Mouse (Mus musculus): ENCODE measurements around the gene Fignl2.
"Not testable (repeated sequence)": the region's sequence is repeated elsewhere in the genome, so short reads cannot be mapped to it uniquely, and the experiment has no call there.

Gene Fignl2

DNA sequence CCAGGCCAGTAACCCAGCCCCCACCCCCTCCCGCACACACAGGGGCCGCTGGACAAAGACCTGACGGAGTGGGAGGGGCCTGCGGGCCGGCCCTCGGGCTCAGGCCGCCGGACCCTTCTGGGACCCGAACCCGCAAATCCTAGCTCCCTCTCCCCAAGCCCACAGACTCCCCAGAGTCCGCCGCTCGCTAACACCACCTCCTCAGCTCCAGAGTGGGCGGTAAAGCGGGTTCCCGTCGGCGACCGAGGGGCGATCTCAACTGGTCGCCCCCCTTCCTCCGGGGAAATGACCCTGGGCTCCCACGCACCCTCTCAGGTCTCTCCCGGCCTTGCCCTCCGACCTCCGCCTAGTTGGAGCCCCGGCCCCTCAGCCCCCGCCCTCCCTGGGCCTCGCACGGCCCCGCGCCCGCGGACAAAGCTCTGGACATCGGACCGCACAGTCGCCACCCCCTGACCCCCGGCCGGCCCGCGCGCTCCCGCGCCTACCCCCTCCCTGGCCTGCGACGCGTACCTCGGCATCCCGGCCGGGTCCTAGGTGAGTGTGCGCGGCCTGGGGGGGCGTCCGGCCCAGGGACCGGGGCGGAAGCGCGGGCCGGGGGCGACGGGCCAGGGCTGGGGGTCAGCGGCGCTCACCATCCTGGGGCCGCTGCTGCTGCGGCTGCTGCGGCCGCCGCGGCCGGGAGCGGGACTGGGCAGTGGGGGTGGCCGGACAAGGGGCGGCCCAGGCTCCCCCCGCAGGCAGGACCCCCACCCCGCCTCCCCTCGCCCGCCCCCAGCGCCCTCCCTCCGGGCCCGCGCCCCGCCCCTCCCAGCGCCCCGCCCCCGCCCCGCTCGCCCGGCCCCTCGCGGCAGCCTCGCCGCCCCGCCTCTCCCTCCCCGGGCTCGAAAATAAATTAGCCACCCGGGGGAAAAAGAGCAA is at the start of gene Fignl2:
Gene Fignl2 (minus strand): TSS at position 755 of the 918 bp plus-strand sequence.
- DNase-seq, result peak; percentile 57 to 82

DNA sequence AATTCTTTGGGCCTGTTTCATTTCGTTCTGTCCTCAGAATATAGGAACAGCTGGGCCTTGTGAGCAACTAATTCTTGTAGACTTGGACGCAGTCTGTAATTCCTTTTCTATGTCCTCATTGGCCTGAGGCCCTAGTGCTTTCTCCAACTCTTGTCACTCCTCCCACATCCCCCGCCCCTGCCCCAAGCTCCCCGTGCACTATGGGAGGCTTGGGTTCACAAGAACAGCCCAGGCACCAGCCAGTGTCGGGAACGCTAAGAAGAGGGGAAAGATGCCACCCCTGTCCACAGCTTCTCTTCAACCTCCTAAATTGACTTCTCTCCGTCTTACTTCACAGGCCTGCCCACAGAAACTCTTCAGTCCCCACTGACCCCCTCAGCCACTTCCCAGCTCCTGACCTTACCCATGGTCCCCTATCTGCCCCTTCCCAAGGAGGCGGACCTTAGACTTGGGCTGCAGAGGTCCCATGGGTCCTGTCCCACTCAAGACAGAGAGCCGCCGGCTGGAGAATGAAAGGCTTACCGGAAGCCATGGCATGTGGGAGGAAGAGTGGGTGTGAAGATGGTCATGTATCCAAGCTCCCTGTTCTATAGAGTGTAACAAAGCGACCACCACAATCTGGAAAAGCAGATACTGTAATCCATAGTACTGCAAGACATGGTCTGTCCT is 48.6 kb upstream of the Fignl2 start:
- DNase-seq, result peak in 1 of 2 experiments; percentile 58

DNA sequence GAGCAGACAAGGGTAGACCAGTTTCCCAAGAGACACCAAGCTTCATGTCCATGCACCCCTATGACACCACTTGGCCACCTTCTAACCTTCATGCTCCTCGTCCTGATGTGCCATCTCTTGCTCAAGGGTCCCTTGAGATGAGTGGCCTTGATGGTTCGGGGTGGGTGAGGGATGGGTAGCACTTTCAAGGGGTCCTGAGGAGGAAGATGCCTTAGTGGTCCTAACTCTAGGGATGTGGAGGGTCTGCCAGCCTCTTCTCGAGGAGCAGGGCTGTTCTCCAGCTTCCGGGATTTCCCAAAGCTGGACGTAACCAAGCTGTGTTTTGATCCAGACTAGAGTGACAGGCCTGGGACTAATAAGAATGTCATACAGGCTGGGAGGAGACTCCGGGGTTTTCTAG is 47.2 kb upstream of the Fignl2 start:
- no peak for DNase-seq

DNA sequence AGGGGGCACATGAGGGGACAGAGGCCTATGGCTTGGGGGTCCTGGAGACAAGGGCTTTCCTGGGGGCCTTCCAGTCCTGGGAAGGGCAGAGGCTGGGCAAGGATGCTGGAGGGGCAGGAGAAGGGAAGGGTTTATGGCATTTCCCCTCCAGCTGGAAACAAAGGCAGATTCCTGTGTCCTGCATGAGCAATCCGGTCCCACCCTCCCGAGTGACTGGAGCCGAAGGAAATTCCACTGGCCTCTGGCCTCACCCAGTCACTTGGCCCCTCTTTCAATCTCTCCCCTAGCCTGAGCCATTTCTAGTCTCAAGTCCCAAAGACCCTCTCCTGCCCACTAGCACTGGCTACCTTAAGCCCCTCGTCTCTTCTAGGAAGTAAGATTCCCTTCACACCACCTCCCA is 44.8 kb upstream of the Fignl2 start:
- DNase-seq, result peak; percentile 54 to 74

DNA sequence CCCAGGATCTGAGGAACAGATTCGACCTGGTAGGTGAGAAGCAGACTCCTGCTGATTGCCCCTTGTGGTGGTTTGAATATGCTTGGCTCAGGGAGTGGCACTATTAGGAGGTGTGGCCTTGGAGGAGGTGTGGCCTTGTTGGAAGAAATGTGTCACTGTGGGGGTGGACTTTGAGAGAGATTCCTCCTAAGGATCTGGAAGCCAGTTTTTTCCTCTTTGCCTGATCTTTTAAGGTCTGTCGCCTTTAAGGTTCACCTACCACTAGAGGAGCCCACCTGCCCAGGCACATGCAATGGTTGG is 43.9 kb upstream of the Fignl2 start:
- DNase-seq, result peak in 1 of 2 experiments; percentile 51

DNA sequence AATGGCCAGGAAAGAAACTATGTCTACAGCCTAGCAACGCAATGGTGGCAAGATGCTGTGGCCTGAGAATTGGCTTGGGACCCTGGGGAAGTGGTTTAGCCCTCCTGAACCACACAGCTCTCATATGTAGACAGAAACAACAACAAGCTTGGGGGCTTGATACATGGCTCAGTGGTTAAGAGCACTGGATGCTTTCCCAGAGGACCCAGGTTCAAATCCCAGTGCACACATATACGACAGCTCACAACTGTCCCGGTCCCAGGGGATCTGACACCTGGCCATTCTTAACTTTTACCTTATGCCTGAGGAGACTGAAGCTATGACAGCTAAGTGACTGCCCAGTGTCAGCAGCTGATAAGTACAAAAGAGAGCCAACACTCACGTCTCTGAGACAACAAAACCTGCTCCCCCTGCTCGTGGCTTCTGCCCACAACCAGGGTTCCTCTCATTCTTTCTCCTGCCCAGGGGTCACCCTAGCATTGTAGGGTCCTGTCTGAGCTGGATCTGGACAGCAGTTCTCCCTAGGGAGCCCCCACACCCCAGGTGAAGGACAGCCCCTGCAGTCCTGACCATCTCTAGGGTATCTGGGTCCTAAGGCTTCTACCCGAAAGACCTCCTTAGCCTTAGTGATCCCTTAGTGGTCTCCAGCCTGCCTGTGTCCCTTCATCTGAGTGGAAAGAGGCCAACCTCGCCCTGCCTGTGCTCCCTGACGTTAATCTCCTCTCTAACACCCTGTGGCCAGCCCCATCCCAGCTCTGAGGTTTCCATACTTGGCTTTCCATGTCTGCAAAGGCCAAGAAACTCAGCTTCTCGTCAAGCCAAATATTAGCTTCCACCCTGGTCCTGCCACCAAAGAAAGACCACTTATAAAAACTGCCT is 43.3 kb upstream of the Fignl2 start:
- no peak for DNase-seq

DNA sequence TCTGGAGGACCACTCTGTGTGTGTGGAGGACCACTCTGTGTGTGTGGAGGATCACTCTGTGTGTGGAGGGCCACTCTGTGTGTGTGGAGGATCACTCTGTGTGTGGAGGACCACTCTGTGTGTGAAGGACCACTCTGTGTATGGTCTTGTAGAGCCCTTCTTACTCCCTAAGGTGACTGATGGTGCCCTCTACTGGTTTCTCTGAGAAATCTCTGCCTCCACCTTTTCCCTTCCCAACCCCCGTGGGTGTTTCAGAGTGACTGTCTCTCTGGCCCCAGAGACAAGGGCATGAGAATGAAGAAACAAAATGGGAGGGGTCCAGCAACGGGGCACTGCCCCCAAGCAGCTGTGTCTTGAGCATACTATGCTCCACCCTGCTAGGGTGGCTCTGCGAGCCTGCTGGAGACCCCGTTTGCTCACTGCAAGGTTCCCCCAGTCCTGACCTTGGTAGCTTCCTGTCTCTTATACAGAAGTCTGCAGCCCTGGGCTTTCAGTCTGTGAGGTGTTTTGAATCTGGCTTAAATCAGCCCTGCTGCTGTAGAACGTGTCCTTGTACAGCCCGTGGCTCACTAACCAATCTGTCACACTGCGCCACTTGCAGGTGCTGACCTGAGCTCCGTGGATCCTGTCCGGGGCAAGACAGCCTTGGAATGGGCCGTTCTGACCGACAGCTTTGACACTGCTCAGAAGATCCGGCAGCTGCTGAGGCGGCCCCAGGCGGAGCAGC is 40.2 kb upstream of the Fignl2 start:
- DNase-seq, result peak in 1 of 2 experiments; percentile 37

DNA sequence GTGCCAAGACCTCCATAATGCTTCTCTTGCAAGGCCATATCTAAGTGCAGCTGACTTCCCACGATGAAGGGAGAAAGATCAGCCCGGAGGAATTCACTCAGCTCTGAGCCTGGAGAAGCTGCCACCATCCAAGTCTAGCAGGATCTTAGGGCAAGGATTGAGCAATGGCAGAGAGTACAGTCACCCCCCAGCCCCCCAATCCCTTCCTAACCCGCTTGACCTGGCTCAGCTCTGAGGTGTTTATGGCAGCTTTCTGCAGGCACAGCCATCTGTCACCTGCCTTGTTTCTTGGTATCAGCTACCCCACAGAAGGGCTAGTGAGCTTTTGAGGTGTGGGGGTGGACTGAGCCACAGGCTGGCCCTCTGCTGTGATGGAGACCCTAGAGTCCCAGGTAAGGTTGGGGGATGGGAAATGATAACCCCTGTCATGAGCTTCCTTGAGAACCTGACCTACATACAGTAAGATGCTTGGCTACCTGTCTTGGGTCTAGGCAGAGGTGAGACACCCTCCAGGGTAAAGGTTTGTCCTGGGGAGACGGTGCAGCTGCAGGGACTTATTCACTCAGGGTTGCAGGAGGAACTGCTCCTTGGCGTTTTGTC is 37.2 kb upstream of the Fignl2 start, which contains the start of gene Ankrd33:
Gene Ankrd33 (plus strand): TSS at position 245 of the 600 bp plus-strand sequence.
- no peak for DNase-seq

DNA sequence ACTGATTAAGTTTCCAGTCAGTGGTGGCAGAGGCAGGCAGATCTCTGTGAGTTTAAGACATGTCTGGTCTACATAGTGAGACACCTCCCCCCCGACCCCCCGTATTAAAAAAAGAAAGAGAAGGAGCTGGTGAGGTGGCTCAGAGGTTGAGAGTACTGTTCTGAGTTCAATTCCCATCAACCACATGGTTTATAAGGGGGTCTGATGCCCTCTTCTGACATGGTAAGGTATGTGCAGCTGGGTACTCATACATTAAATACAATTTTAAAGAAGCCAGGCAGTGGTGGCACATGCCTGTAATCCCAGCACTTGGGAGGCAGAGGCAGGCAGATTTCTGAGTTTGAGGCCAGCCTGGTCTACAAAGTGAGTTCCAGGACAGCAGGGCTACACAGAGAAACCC is 35.4 kb upstream of the Fignl2 start:
- DNase-seq, result not testable (repeated sequence)

DNA sequence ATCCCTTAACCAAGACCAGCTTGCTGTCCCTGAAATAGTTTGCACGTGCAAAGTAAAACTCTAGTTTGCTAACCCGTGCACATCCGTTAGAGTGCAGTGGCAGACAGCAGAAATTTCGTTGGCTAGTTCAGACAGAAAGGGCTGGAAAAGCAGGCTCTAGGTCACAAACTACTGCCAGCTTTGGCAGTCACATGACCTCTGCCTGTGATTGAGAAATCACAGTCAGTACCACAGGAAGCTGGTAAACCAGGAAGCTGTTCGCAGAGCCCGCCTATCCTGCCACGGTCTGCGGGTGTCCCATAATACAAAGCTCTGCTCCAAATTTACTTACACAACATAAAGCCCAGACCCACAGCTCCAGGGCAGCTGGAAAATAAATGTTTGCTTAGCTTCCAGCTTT is 34.8 kb upstream of the Fignl2 start:
- peak; percentile 67 to 85 for DNase-seq

DNA sequence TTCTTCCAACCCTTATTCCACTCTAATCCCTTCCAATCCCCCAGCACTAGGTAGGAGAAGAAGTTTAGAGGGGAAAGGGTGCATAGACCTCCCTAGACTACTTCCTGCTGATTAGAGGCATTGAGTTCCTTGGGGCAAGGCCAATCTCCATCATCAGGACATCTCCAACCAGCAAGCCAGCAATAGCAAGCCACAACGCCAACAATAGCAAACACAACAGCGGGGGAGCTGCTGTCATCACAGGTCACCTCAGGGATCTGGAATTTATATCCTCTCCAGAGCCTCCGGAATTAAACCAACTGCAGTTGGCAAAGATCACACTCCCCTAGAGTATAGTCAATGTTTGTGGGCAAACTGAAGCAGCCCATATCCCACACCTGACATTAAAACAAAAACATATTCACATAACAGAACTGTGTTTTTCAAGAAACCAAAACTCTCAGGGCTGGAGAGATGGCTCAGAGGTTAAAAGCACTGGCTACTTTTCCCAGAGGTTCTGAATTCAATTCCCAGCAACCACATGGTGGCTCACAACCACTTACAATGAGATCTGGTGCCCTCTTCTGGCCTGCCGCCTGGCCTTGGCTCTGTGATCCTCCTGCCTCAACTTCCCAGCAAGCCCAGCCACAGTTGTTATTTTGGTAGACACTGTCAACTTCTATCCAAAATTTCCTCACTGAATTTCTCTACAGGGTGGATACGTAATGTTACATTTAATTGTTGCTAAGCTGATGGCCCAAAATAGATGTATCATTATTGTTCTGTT is 29.7 kb upstream of the Fignl2 start:
- DNase-seq, result no peak

DNA sequence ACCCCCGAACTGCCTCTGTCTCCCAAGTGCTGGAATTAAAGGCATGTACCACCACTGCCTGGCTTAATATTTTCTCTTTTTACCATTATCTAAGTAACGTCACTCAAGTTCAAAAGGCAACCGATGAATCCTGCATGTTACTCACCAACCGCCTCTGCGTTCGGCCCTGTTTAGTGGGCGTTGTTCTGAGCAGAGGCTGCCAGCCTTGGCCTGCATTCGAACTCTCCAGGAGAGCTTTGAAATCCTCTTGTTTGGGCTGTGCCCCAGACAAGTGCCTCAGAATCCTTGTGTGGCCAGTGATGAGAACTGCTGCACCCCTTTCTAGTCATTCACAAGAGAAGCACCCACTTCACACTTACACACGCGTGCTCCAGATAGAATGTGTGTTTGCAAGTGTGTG is 27.6 kb upstream of the Fignl2 start:
- DNase-seq, result no peak

DNA sequence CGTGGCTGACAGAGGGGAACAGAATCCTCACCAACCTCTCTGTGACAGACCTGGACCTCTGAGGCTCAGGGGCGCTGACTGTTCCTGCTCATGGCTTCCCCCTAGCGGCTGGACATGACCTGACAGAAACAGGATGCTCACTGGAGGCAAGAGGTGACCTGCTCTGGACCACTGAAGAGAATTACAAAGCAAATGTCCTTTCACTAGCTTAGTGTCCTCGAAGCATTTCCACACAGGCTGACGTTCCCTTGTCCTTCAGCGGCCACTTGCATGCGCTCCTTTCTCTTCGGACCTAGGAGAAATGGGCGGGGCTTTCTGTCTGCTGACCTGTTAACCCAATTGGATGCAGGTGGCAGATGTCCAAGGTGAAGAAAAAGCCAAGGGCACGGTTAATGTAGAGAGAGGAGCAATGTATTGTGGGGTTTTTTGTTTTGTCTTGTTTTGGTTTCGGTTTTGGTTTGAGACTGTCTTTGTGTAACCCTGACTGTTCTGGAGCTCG is 27.2 kb upstream of the Fignl2 start:
- peak; percentile 85 to 89 for DNase-seq

DNA sequence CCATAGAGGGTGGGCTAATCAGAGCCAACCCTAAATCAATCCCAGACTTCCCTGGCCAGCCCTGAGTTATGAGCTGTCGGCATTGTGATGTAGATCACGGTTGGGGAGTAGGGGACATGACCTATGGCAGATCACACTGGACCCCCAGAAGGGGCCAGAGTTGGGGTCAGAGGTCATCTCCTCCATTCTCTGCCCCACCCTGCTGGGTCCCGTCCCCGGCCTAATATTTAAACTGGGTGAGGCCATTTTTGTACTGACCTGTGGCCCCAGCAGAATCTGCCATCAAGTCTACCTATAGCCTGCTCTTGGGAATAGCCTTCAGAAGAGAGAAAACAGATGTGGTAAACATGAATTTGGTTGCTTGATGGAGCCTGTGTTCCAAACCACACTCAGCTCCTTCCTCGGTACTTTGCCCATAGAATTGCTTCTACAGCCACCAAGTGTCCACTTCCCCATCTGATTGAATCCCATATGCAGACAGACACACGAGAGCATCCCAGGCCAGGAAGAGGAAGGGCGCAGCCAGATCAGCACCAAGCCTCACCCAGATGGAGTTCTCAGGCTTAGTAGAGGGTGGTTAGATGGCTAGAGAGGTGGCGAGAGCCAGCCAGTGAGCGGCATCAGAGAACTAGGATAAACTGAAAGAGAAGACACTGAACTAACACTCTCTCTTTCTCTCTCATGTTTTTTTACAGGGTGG is 25.4 kb upstream of the Fignl2 start:
- no peak for DNase-seq

DNA sequence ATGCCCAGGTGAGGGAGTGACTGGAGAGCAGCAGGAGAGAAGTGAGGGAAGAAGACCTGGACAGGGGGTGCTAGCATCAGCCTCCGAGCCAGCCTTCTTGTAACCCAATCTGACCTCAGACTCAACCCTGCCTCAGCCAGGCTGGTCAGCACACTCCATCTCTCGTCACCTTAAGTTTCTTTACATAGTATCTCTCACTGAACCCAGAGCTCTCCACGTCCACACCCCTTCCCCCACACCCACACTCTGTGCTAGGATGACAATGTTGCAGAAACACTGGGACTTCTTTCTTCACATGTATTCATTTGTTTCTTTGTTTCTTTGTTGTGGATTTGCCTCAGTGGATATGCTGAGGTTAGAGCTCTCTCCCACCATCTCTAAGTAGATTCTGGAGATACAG is 22.6 kb upstream of the Fignl2 start:
- no peak for DNase-seq

DNA sequence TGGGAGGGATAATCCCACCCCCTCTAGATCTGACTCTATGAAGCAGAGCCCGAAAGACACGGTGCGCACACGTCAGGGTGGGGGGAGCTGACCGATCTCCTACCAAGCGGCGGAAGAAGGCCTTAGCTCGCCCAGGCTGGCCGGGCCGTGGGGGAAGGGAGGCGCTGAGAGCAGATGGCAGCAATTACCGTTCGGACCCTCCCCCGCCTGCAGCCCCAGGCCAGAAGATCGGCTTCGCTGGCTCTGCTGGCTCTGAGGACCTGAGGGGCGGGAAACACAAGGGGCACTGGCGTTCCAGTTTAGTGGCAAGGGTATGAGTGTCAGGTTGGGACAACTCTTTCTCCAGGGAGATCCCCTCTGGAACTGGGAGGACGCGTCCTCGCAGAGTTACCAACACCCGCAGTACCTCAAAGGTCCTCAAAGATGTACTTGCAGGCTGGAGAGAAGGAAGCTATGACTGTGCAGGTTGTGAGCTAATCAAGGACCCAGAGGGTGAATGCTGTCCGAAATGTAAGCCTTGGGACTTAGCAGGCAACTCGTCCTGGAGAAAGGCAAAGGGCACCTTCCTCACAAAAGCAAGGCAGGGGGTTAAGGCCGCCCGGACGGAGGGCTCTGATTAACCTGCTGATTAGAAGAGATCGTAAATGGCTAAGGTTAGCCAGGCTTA is 19.8 kb upstream of the Fignl2 start:
- DNase-seq, result peak in 1 of 2 experiments; percentile 51

DNA sequence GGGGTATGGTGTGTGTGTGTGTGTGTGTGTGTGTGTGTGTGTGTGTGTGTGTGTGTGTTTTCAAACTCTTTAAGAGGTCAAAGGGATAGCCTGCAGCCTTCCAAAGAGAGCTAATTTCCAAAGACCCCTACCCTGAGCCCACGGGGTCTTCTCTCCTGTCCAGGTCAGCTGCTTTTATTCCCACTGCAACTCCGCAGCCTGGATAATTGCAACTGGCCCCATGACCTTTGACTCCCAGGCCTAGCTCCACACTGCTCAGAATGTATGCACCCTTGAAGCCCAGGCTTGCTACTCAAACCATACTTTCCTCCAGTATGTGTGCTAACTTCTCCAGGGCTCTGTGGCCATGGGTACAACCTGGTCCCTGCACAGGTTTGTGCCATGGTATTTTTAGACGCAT is 17.0 kb upstream of the Fignl2 start:
- DNase-seq, result no peak

DNA sequence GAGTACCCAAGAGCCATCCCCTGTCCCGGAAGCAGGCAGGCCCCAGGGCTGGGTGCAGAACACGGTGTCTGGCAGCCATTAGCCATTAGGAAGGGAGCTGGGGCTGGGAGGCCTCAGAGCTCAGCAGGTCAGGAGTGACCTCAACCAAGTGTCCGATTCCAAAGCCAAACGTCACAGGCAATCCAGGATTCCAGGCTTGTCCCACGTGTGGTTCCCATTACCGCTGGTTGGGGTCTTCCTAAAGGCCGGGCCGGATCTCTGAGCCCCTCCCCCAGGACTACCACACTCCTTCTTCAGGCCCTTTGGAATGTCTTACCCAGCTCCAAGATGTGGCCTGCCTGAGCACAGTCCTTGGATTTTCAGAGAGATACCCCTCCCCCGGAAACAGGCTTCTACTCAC is 16.6 kb upstream of the Fignl2 start:
- no peak for DNase-seq

DNA sequence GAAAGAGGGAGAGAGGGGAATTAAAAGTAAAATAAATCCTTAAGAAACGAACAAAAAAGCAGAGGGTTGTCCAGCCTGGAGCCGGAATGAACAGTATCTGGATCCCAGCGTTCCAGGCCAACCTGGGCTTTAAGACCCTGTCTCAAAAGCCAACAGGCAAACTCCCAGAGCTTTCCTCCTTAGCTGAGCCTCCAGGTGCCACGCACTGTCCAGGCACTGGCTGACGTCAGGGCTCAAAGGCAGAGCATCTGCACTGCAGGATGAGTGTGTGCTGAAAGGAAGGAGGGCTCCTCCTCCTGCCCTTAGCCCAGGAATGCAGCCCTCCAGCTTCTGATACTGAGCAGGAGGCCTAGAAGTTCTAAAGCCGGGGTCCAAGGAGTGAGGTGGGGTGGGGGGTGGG is 15.6 kb upstream of the Fignl2 start:
- no peak for DNase-seq

Measured in kidney, postnatal 25 days (tissue).